Mouse (Mus musculus) skeletal muscle tissue, adult 2 months (tissue): Measurements from ENCODE around the gene Kansl1l.
"Not testable (repeated sequence)": the region's sequence is repeated elsewhere in the genome, so short reads cannot be mapped to it uniquely, and the experiment has no call there.

ENCODE experiments used
- DNase-seq: peaks from one replicate; pipeline ENCODE4 v3.0.0-alpha.2; 2012; ENCODE audit warnings: low read depth, low spot score

Kansl1l gene

DNA sequence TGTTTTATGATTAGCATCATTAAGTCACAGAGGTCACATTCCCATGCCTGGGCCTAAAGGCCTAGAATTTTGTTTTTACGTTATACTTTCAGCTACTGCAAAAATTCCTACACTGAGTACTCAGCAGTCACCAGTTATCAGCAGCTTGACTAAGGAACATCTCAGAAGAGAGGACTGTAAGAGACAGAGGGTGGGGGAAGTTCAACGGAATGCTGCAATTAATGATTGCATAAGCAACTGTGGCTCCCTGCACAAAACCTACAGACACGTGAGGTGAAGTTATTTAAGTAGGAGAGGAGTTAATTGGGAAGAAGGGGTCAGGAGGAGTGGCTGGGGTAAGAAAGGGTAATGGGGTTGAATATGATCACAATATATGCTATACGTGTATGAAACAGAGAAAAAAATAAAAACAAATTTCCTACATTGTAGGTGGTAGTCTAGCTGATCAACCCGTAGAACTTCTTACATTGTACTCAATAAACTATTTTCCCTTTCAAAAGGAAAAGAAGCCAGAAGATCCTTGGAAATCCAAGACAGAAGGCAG is 117.1 kb downstream of the Kansl1l start:
- no peak for DNase-seq

DNA sequence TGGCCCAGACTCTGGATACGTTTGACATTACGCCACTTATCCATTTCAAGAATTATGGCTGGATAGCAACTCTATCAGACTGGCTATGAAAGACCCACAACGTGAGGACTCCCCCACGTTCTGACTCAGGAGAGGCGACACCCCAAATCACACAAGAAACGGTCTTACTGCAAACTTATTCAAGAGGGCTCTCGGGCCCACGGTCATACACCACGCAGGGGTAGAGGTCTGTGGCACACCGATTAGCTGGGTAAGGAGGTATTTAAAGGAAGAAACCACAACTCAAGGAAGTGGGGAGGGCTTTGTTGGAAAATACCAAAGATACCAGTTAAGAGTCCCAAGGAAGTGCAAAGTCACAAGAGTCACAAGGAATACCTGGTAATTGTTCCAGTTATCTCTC is 117.7 kb downstream of the Kansl1l start:
- not testable (repeated sequence) for DNase-seq

DNA sequence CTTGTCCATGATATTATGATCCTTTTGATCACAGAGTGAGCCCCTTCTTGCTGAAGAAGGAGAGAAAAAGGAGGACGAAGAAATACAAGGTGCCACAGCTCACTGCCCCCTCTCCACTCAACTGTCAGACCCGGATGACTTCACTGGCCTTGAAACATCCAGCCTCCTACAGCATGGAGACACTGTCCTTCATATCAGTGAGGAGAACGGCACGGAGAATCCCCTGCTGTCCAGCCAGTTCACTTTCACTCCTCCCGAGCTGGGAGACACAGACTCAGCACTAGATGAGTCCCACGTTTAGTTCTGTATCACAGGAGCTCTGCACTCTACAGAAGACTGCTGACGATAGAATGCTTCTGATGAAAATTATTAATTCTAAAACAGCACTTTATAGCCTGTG is 122.1 kb downstream of the Kansl1l start:
- DNase-seq = no peak

GRCm38 (mm10) chr1:66694266-66694665 is 123.1 kb downstream of the Kansl1l start:
- DNase-seq = no peak

- DNase-seq = no peak
These were observed 124.5 kb downstream of the Kansl1l start for GRCm38 (mm10) chr1:66692780-66693392.

DNA sequence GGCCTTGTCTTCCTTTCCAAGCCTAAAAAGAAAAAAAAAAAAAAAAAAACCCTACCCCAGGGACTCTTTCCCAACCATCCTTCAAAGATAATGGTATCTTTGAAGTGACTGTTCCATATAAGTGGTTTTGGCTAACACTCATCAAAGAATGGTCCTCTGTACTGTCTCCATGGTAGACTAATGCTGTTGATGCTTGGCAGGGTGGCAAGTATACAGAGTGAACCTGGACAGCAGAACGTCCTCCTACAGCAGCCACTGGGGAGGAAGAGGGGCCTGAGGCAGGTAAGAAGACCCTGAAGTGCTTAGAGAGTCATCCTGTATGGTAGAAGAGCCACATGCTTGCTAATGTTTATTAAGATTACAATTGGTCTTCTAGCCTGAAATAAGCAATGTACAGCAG is 125.1 kb downstream of the Kansl1l start:
- no peak for DNase-seq

GRCm38 (mm10) chr1:66691772-66692171 is 125.6 kb downstream of the Kansl1l start:
- no peak for DNase-seq

DNA sequence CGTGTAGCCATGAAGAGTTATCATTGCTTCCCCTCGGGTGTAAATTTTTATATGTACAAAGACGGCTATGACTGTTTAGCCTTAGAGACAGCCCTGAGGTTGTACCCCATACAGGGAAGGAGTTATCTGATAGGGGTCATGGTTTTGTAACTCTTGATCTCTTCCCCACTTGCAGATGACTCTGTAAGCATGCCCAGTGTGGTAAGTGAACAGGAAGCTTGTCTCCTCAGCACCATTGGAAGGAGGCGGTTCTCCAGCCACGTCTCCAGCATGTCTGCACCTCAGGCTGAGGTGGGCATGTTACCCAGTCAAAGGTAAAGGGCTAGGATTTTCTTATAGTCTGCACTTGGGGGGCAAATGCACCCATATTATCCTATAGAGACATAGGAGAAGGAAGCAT is 134.4 kb downstream of the Kansl1l start:
- no peak for DNase-seq

GRCm38 (mm10) chr1:66678662-66679061 is 138.7 kb downstream of the Kansl1l start:
- DNase-seq = no peak

DNA sequence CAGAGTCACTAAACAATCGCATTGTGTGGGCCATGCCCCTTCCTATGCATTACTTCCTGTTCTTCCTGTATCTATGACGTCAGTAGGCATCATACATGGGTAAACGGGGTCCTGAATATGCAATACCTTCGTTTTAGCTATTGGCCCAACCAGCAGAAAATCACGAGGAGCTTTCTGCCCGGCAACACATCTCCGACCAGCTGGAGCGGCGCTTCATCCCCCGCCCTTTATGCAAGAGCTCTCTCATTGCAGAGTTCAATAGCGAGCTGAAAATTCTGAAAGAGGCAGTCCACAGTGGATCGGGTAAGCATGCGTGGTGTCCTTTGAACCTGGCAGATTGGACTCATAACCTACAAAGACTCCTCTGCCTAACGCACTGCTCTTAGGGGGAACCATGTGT is 139.4 kb downstream of the Kansl1l start:
- DNase-seq = no peak

- DNase-seq = no peak
These were observed 144.6 kb downstream of the Kansl1l start for GRCm38 (mm10) chr1:66672812-66673211.

GRCm38 (mm10) chr1:66671475-66671874 is 145.9 kb downstream of the Kansl1l start:
- DNase-seq = no peak
